Mouse (Mus musculus) forebrain, embryonic 15.5 days (tissue): Measurements from ENCODE around the gene Chchd3. TPM values are rescaled to one million over a fixed set of nuclear protein-coding genes. Genes with fewer than 3 reads are reported as not detected.

Experiments used
- ATAC-seq: fragments of 200-750 bp; cut with Nextera tagmentation; replicated peaks from 2 replicates; pipeline ENCODE4 v1.8.0; 2017; ENCODE audit warnings: mild to moderate bottlenecking, moderate TSS enrichment, moderate library complexity
- H3K27ac ChIP-seq: fragments of 300-500 bp; sonication (generic); replicated peaks from 2 replicates; pipeline ENCODE4 v1.5.1; 2015; ENCODE audit warnings: mild to moderate bottlenecking, inconsistent platforms
- H3K27me3 ChIP-seq: fragments of 300-500 bp; sonication (generic); 2 replicates; pipeline ENCODE4 v1.6.1; 2015; ENCODE audit warnings: inconsistent platforms
- H3K36me3 ChIP-seq: fragments of 300-500 bp; sonication (generic); 2 replicates; pipeline ENCODE4 v1.6.1; 2015; ENCODE audit warnings: mild to moderate bottlenecking, inconsistent platforms
- H3K4me1 ChIP-seq: fragments of 300-500 bp; sonication (generic); 2 replicates; pipeline ENCODE4 v1.6.1; 2015; ENCODE audit warnings: inconsistent platforms
- H3K4me2 ChIP-seq: fragments of 300-500 bp; sonication (generic); replicated peaks from 2 replicates; pipeline ENCODE4 v1.6.1; 2015; ENCODE audit warnings: mild to moderate bottlenecking, inconsistent platforms
- H3K4me3 ChIP-seq: fragments of 300-500 bp; sonication (generic); 2 replicates; pipeline ENCODE4 v1.5.1; 2015; ENCODE audit warnings: mild to moderate bottlenecking, inconsistent platforms
- H3K9ac ChIP-seq: fragments of 300-500 bp; sonication (generic); replicated peaks from 2 replicates; pipeline ENCODE4 v1.6.1; 2015; ENCODE audit warnings: mild to moderate bottlenecking, inconsistent platforms
- H3K9me3 ChIP-seq: fragments of 300-500 bp; sonication (generic); 2 replicates; pipeline ENCODE4 v1.6.1; 2016; ENCODE audit warnings: inconsistent platforms
- WGBS: fragments of 180-500 bp; shearing (Covaris S2); methylation state at CpG from one replicate; pipeline ENCODE4 v1.1.7; 2015; ENCODE audit warnings: mixed read lengths; 5-methylcytosine and 5-hydroxymethylcytosine counted together
- polyA plus RNA-seq: library from polyadenylated mRNA; unstranded; fragments of >200 nt; fragmentation: Nextera tagmentation; extraction: Ambion mirVana; gene quantifications from 2 replicates; pipeline ENCODE4 v1.2.1, GENCODE M21; 2015

The Chchd3 gene
- polyA plus RNA-seq, 1 experiment from 2014 or later: 134 TPM

- Histone ChIP-seq H3K4me2 (no peak overlapping the region), H3K27me3 (no peaks in the 10 kb centered on the region), H3K27ac (no peak overlapping the region), H3K36me3 (no peaks in the 10 kb centered on the region), H3K9me3 (no peaks in the 10 kb centered on the region), H3K9ac (no peak overlapping the region), H3K4me1 (no peaks in the 10 kb centered on the region), H3K4me3 (no peak overlapping the region)
- ATAC-seq: no peak
- 50% methylated on average over 1 of the region's 1 CpGs for WGBS
Observed at GRCm38 (mm10) chr6:32787399-32787798, 272.7 kb downstream of the Chchd3 start.

GRCm38 (mm10) chr6:32786196-32786595 lies 273.9 kb downstream of the Chchd3 start:
- H3K36me3 ChIP-seq: no peaks in the 10 kb centered on the region
- ATAC-seq: no peak
- no peak overlapping the region for H3K4me3 ChIP-seq
- H3K9ac ChIP-seq: no peak overlapping the region
- no peaks in the 10 kb centered on the region for H3K27me3 ChIP-seq
- H3K4me2 ChIP-seq: no peak overlapping the region
- H3K9me3 ChIP-seq: no peaks in the 10 kb centered on the region
- H3K27ac ChIP-seq: no peak overlapping the region
- 93% methylated on average over 5 of the region's 5 CpGs for WGBS
- peaks cover under 1% of the 10 kb centered on the region; the same call in 1 of the 2 replicates for H3K4me1 ChIP-seq

GRCm38 (mm10) chr6:32783102-32783501 lies 277.0 kb downstream of the Chchd3 start:
- H3K27me3 ChIP-seq: no peaks in the 10 kb centered on the region
- no peaks in the 10 kb centered on the region for H3K36me3 ChIP-seq
- no peaks in the 10 kb centered on the region for H3K9me3 ChIP-seq
- H3K27ac ChIP-seq: no peak overlapping the region
- 86% methylated on average over 4 of the region's 4 CpGs for WGBS
- H3K9ac ChIP-seq: no peak overlapping the region
- no peak overlapping the region for H3K4me2 ChIP-seq
- no peak for ATAC-seq
- H3K4me3 ChIP-seq: no peak overlapping the region
- peaks cover 7% of the 10 kb centered on the region; the same call in 1 of the 2 replicates for H3K4me1 ChIP-seq

- Histone ChIP-seq H3K27me3 (no peaks in the 10 kb centered on the region), H3K4me2 (peak overlapping the region; percentile 25), H3K9ac (no peak overlapping the region), H3K9me3 (no peaks in the 10 kb centered on the region), H3K4me1 (peaks cover 18% of the 10 kb centered on the region), H3K36me3 (no peaks in the 10 kb centered on the region), H3K4me3 (no peak overlapping the region), H3K27ac (0 out of 2 replicates have a peak overlapping the region, but pooled peaks have one; percentile 23)
- 24% methylated on average over 11 of the region's 11 CpGs for whole genome bisulfite sequencing
- ATAC-seq: peak; percentile 64
Observed at GRCm38 (mm10) chr6:32780602-32781001, 279.5 kb downstream of the Chchd3 start.

- no peaks in the 10 kb centered on the region for H3K27me3 ChIP-seq
- no peaks in the 10 kb centered on the region for H3K9me3 ChIP-seq
- ATAC-seq: peak; percentile 61
- no peak overlapping the region for H3K27ac ChIP-seq
- no peak overlapping the region for H3K4me2 ChIP-seq
- no peak overlapping the region for H3K4me3 ChIP-seq
- no peak overlapping the region for H3K9ac ChIP-seq
- H3K36me3 ChIP-seq: no peaks in the 10 kb centered on the region
- H3K4me1 ChIP-seq: peaks cover 18% of the 10 kb centered on the region
- WGBS: 42% methylated on average over 11 of the region's 11 CpGs
Observed at GRCm38 (mm10) chr6:32776384-32776783, 283.7 kb downstream of the Chchd3 start.

- Histone ChIP-seq H3K4me1 (no peaks in the 10 kb centered on the region), H3K27ac (no peak overlapping the region), H3K27me3 (no peaks in the 10 kb centered on the region), H3K9me3 (no peaks in the 10 kb centered on the region), H3K36me3 (no peaks in the 10 kb centered on the region), H3K9ac (no peak overlapping the region), H3K4me3 (no peak overlapping the region), H3K4me2 (no peak overlapping the region)
- 83% methylated on average over 10 of the region's 10 CpGs for WGBS
- ATAC-seq: no peak
Observed at GRCm38 (mm10) chr6:32754524-32754923, 305.5 kb downstream of the Chchd3 start.

- Histone ChIP-seq H3K27me3 (no peaks in the 10 kb centered on the region), H3K27ac (no peak overlapping the region), H3K36me3 (no peaks in the 10 kb centered on the region), H3K9me3 (no peaks in the 10 kb centered on the region), H3K4me3 (no peak overlapping the region), H3K9ac (no peak overlapping the region), H3K4me2 (no peak overlapping the region), H3K4me1 (no peaks in the 10 kb centered on the region)
- 92% methylated on average over 1 of the region's 1 CpGs for WGBS
- ATAC-seq: no peak
Observed at GRCm38 (mm10) chr6:32749821-32750220, 310.2 kb downstream of the Chchd3 start.

- 25% methylated on average over 6 of the region's 6 CpGs for WGBS
- no peak overlapping the region for H3K4me3 ChIP-seq
- no peaks in the 10 kb centered on the region for H3K9me3 ChIP-seq
Observed at GRCm38 (mm10) chr6:32748777-32749176, 311.3 kb downstream of the Chchd3 start.

GRCm38 (mm10) chr6:32747333-32747732 lies 312.7 kb downstream of the Chchd3 start:
- Histone ChIP-seq H3K9ac (no peak overlapping the region), H3K9me3 (no peaks in the 10 kb centered on the region), H3K36me3 (no peaks in the 10 kb centered on the region), H3K27ac (no peak overlapping the region), H3K4me3 (no peak overlapping the region), H3K4me2 (no peak overlapping the region), H3K27me3 (no peaks in the 10 kb centered on the region), H3K4me1 (no peaks in the 10 kb centered on the region)
- 75% methylated on average over 2 of the region's 2 CpGs for WGBS
- no peak for ATAC-seq

More at GRCm38 (mm10) chr6:32748777-32749176, 311.3 kb downstream of the Chchd3 start:
- Histone ChIP-seq H3K27me3 (no peaks in the 10 kb centered on the region), H3K4me2 (no peak overlapping the region), H3K36me3 (no peaks in the 10 kb centered on the region), H3K4me1 (no peaks in the 10 kb centered on the region), H3K9ac (no peak overlapping the region), H3K27ac (no peak overlapping the region)
- ATAC-seq: no peak

Other genes with a start within 250 kb of the Chchd3 start
- 59.0 and 61.4 TPM in 2 replicates for gene Exoc4, start 188.8 kb upstream of the Chchd3 start, polyA plus RNA-seq